Mouse (Mus musculus) B cell, adult (primary cell): ENCODE results near the gene Gm10487. TPM values are rescaled to one million over a fixed set of nuclear protein-coding genes. Genes with fewer than 3 reads are reported as not detected.

Source experiments
- total RNA-seq: library from RNA; stranded (reverse); gene quantifications from 4 replicates; pipeline ENCODE4 v1.2.4, GENCODE M21; 2023; ENCODE audit not compliant: inconsistent age

Gene Gm10487
- total RNA-seq: not detected in 4 replicates

GRCm38 (mm10) chrX:30843369-30843768 lies at the start of gene Gm10487:
Gene Gm10487, minus strand, starts transcription at chrX:30843469.

